Mouse (Mus musculus) embryonic fibroblast, embryonic 13.5 days (primary cell): ENCODE measurements around the gene Olfr543.

ENCODE experiments used
- CTCF ChIP-seq: IDR thresholded peaks from 2 replicates; pipeline ENCODE4 v1.5.1; 2011; ENCODE audit warnings: mild to moderate bottlenecking, control low read depth, low read length, moderate library complexity, borderline replicate concordance; ENCODE audit not compliant: insufficient read depth
- POLR2A ChIP-seq: IDR thresholded peaks from 2 replicates; pipeline ENCODE4 v1.6.1; 2011; ENCODE audit warnings: low read depth, mild to moderate bottlenecking, control low read depth, low read length, moderate library complexity

DNA sequence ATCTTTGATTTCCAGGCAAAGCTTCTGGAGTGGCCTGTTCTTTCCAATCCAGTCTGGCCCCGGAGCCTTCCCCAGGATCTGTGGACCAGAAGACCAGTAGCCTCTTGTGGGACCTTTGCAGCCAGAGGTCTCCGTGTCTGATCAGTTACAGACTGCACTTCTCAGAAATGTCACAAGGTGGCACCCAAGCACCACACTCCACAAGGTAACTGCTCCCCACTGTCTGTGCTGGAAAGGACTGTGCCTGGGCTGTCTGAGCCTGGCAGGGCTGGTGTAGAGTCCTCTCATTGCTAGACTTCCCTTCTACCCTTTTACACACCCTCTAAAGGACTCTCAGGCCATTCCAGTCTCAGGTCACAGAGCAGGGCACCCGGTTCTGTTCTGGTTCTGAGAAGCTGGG is 25.4 kb upstream of the Olfr543 start:
- TF ChIP-seq CTCF (peak; percentile 89), POLR2A (no peak)
